Mouse (Mus musculus): ENCODE results near the gene Dpp6.
"Not testable (repeated sequence)": the region's sequence is repeated elsewhere in the genome, so short reads cannot be mapped to it uniquely, and the experiment has no call there.

Gene Dpp6

GRCm38 (mm10) chr5:27398371-27398770 is 581.4 kb downstream of the Dpp6 start:
- no peak for DNase-seq (ENCODE audit: low spot score)

GRCm38 (mm10) chr5:27399111-27399510 is 582.1 kb downstream of the Dpp6 start:
- no peak for DNase-seq (ENCODE audit: low spot score)

GRCm38 (mm10) chr5:27402616-27403015 is 585.6 kb downstream of the Dpp6 start:
- DNase-seq (ENCODE audit: low spot score), result no peak

GRCm38 (mm10) chr5:27408854-27409253 is 591.9 kb downstream of the Dpp6 start:
- DNase-seq (ENCODE audit: low spot score), result no peak

- no peak for DNase-seq (ENCODE audit: low spot score)
Measured at GRCm38 (mm10) chr5:27413023-27413422, 596.0 kb downstream of the Dpp6 start.

GRCm38 (mm10) chr5:27415518-27415917 is 598.5 kb downstream of the Dpp6 start:
- no peak for DNase-seq (ENCODE audit: low spot score)

- DNase-seq (ENCODE audit: low spot score), result peak; percentile 77
Measured at GRCm38 (mm10) chr5:27416571-27416970, 599.6 kb downstream of the Dpp6 start.

GRCm38 (mm10) chr5:27417398-27417797 is 600.4 kb downstream of the Dpp6 start:
- no peak for DNase-seq (ENCODE audit: low spot score)

GRCm38 (mm10) chr5:27418856-27419255 is 601.9 kb downstream of the Dpp6 start:
- DNase-seq (ENCODE audit: low spot score), result no peak

GRCm38 (mm10) chr5:27421090-27421635 is 604.2 kb downstream of the Dpp6 start:
- no peak for DNase-seq (ENCODE audit: low spot score)

GRCm38 (mm10) chr5:27423766-27424165 is 606.8 kb downstream of the Dpp6 start:
- DNase-seq (ENCODE audit: low spot score), result no peak

GRCm38 (mm10) chr5:27424484-27425080 is 607.6 kb downstream of the Dpp6 start:
- no peak for DNase-seq (ENCODE audit: low spot score)

GRCm38 (mm10) chr5:27426200-27426599 is 609.2 kb downstream of the Dpp6 start:
- DNase-seq (ENCODE audit: low spot score), result no peak

GRCm38 (mm10) chr5:27433584-27433983 is 616.6 kb downstream of the Dpp6 start:
- DNase-seq (ENCODE audit: low spot score), result no peak

GRCm38 (mm10) chr5:27453201-27453845 is 636.3 kb downstream of the Dpp6 start:
- no peak for DNase-seq (ENCODE audit: low spot score)

- DNase-seq (ENCODE audit: low spot score), result no peak
Measured at GRCm38 (mm10) chr5:27454386-27454785, 637.4 kb downstream of the Dpp6 start.

GRCm38 (mm10) chr5:27456981-27457380 is 640.0 kb downstream of the Dpp6 start:
- no peak for DNase-seq (ENCODE audit: low spot score)

- DNase-seq (ENCODE audit: low spot score), result no peak
Measured at GRCm38 (mm10) chr5:27457686-27458085, 640.7 kb downstream of the Dpp6 start.

- DNase-seq (ENCODE audit: low spot score), result no peak
Measured at GRCm38 (mm10) chr5:27474964-27475465, 658.0 kb downstream of the Dpp6 start.

- DNase-seq (ENCODE audit: low spot score), result no peak
Measured at GRCm38 (mm10) chr5:27481706-27482105, 664.7 kb downstream of the Dpp6 start.

GRCm38 (mm10) chr5:27486138-27486537 is 669.1 kb downstream of the Dpp6 start:
- peak; percentile 77 for DNase-seq (ENCODE audit: low spot score)

GRCm38 (mm10) chr5:27490942-27491341 is 673.9 kb downstream of the Dpp6 start:
- DNase-seq (ENCODE audit: low spot score), result no peak

- not testable (repeated sequence) for DNase-seq (ENCODE audit: low spot score)
Measured at GRCm38 (mm10) chr5:27501338-27501737, 684.3 kb downstream of the Dpp6 start, which contains the start of gene Speer4b. TSS of gene Speer4b (minus strand) at chr5:27501438.
